Mouse (Mus musculus): ENCODE measurements around the gene Prkag1. TPM values are rescaled to one million over a fixed set of nuclear protein-coding genes. Genes with fewer than 3 reads are reported as not detected.
A peak's percentile ranks its signal among the peaks of the same experiment; 100 is the strongest.

The Prkag1 gene
- polyA plus RNA-seq, 1 experiment from 2014 or later = 85.9 TPM

DNA sequence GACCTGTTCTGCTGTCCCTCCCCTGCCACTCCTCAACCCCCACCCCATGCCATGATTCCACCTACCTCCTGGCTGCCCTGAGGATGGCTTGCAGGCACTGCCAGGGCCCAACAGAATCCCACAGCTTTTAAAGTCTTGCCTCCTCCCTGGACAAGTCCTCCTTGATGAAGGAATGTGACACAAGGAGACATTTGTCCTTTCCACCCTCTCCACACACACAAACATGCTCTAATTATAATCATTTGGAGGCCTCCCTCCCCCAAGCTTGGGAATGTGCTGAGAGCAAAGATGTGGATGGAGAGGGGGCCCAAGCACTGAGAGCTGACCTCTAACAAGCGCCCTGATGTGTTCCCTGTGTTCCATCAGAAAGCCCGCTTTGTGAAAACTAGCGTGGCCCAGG lies 21.9 kb downstream of the Prkag1 start, which contains the start of gene Ddn:
Gene Ddn (minus strand): TSS at position 101 of the 400 bp plus-strand sequence.
- Histone ChIP-seq H3K27ac (no peak within 1 kb of the TSS), H3K36me3 (peaks cover 35% of the 10 kb centered on the region), H3K4me3 (peak within 1 kb of the TSS; percentile 45), H3K9me3 (no peaks in the 10 kb centered on the region), H3K27me3 (peaks cover 63% of the 10 kb centered on the region), H3K9ac (no peak within 1 kb of the TSS), H3K4me1 (peaks cover 31% of the 10 kb centered on the region), H3K4me2 (replicated peaks) (peak within 1 kb of the TSS; percentile 87)
- WGBS = 31% methylated on average over 3 of the region's 3 CpGs
- no peak for ATAC-seq (ENCODE audit: insufficient number of reproducible peaks, insufficient read depth, low FRiP score, low TSS enrichment)

DNA sequence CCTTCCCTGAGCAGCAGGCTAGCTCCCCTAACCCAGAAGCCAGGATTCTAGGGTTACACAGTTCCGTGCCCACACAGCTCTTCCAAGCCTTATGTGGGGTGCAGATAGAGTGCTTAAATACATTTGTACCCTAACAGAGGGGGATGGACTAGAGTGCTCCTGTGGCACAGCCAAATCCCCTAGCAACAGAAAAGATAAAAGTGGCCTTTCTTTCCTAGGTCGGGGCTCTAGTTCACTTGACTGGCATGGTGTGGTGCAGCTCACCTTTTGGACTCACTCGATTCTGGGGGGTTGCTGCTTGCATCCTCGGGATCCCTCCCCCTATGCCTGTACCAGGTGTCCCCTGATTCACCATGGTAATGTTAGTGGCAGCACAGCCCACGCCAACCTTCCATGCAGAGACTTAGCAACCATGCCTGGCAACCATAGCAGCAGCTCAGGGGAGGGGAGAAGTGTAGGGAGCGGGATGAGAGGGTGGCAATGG lies 22.6 kb downstream of the Prkag1 start:
- Histone ChIP-seq H3K4me3 (peak overlapping the region; percentile 45; the same call in 1 of the 2 replicates), H3K4me1 (peaks cover 31% of the 10 kb centered on the region), H3K27ac (no peak overlapping the region), H3K9me3 (no peaks in the 10 kb centered on the region), H3K9ac (no peak overlapping the region), H3K36me3 (peaks cover 28% of the 10 kb centered on the region), H3K4me2 (replicated peaks) (no peak overlapping the region), H3K27me3 (peaks cover 70% of the 10 kb centered on the region)
- 14% methylated on average over 6 of the region's 6 CpGs for WGBS
- ATAC-seq (ENCODE audit: insufficient number of reproducible peaks, insufficient read depth, low FRiP score, low TSS enrichment) = no peak

DNA sequence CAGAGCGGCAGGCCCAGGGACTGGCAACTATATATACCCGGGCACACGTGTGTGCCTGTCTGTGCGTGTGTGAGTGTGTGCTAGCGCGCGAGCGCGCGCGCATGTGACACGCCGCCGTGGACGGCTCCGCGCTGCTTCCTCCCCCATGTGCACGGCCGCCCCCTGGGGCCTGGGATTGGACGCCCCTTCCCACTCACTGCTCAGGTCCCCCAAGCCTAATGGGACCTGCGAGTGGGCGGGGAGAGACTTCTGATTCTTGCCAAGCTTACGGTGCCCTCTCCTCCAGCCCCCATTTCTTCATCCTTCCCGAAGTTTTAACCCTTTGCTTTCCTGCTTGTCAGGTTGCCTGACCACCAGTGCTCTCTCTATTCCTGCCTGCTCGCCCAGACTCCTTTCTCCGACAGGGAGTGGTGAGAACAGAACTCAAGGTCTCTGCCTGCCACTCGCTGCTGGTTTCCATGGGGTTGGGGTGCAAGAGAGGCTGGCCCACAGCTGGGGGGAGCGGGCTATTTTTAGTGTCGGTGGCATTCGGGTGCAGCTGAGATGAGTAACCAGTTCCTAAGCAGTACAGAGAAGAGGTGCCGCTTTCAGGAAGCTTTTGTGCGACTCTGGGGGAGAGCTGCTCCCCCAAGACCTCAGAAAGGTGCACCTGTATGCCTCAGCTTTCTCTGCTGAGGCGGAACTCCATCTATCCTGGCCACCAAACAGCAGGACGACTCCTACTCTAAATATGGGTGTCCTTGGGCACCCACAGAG lies 23.2 kb downstream of the Prkag1 start:
- Histone ChIP-seq H3K9ac (peak overlapping the region; percentile 28), H3K27ac (no peak overlapping the region), H3K9me3 (no peaks in the 10 kb centered on the region), H3K4me1 (peaks cover 31% of the 10 kb centered on the region), H3K27me3 (peaks cover 76% of the 10 kb centered on the region), H3K4me3 (peak overlapping the region; percentile 45), H3K4me2 (replicated peaks) (peak overlapping the region; percentile 87), H3K36me3 (peaks cover 22% of the 10 kb centered on the region)
- 2% methylated on average over 30 of the region's 34 CpGs for WGBS
- ATAC-seq (ENCODE audit: insufficient number of reproducible peaks, insufficient read depth, low FRiP score, low TSS enrichment) = no peak

DNA sequence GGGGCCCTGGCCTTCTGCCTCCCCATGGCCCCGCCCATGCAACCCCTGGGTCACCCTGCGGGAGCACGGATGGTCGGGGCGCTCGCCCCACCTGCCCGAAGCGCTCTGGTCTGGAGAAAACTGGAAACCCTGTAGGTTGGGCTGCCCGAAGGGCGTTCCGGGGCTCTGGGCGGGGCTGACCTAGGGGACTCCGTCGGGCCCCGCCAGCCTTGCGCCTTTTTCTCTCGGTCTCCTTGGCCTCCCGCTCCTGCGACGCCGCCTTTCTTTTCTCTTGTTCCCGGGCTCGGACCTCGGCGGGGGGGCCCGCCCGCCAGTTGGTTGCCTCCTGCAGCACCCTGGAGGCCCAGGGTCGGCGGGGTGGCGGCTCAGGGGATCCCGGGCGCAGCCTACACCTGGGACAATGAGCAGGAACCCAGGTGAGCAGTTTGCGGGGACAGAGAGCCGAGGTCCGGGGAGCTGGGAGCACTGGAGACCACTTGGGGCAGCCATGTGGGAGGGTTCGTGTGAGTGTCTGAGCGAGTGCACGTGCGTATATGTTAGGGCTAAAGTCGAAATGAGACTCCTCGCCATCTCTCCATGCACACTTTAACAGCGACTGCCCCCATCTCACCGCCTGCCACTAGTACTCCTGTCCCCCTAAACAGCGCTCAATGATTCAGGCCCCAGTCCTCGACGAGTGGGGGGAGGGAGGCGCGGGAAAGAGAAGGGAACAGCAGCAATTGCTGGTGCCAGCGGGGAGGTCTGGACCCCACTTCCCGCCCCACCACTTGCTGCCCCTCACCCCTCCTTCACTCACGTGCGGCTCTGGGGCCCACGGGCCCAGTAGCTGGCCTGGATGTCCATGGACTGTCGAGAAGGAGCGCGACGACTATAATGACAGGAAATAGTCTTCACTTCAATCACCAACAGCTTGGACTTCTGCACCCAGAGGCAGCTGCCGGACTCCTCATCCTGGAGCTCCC lies 24.2 kb downstream of the Prkag1 start:
- H3K4me1 ChIP-seq = peaks cover 31% of the 10 kb centered on the region
- peaks cover 13% of the 10 kb centered on the region for H3K36me3 ChIP-seq
- peaks cover 86% of the 10 kb centered on the region for H3K27me3 ChIP-seq
- no peaks in the 10 kb centered on the region for H3K9me3 ChIP-seq
- ATAC-seq (ENCODE audit: insufficient number of reproducible peaks, insufficient read depth, low FRiP score, low TSS enrichment) = no peak
- H3K9ac ChIP-seq = peak overlapping the region; percentile 28
- peak overlapping the region; percentile 87 for H3K4me2 ChIP-seq (replicated peaks)
- WGBS = under 1% methylated on average over 57 of the region's 58 CpGs
- H3K27ac ChIP-seq = no peak overlapping the region
- H3K4me3 ChIP-seq = peak overlapping the region; percentile 45

DNA sequence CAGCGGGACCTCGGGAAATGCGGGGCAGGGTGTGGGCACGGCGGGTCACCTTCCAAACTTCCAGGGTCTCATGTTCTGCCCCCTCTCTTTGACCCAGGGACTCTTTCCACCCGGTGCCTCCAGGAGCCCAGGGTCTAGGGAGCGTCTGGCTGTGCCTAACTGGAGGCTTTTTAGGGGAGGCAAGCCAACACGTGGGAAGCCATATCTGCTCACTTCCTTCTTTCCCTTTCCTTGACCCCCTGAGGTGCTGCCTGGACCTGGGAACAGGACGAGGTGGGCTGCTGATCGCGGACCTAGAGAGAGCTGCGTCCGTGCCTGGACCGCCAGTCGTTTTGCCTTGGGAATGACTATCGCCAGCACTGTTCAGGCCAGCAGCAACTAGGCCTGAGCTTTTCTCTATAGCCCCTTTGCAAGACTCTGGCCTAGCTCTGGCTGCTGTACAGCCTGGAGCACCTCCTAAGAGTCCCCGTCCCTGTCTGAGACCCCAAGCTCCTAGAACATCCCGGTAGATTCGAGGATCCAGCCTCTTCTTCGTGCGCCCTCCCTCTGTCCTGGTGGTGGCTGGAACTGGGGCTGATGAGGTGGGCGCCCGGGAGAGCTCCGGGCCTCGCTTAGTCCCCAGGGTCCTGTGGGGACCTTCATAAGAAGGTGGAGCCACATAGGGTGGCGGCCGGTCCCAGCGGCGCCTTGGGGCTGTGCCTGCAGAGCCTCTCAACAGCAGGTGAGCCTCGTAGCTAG lies 25.1 kb downstream of the Prkag1 start:
- H3K36me3 ChIP-seq = peaks cover 6% of the 10 kb centered on the region; the same call in 1 of the 2 replicates
- H3K9me3 ChIP-seq = no peaks in the 10 kb centered on the region
- H3K9ac ChIP-seq = no peak overlapping the region
- H3K27ac ChIP-seq = no peak overlapping the region
- peak overlapping the region; percentile 87 for H3K4me2 ChIP-seq (replicated peaks)
- WGBS = 5% methylated on average over 30 of the region's 30 CpGs
- 0 out of 2 replicates have a peak, but pooled peaks have one; percentile 8 for ATAC-seq (ENCODE audit: insufficient number of reproducible peaks, insufficient read depth, low FRiP score, low TSS enrichment)
- H3K27me3 ChIP-seq = peaks cover 94% of the 10 kb centered on the region
- peaks cover 31% of the 10 kb centered on the region for H3K4me1 ChIP-seq
- peak overlapping the region; percentile 45 for H3K4me3 ChIP-seq

DNA sequence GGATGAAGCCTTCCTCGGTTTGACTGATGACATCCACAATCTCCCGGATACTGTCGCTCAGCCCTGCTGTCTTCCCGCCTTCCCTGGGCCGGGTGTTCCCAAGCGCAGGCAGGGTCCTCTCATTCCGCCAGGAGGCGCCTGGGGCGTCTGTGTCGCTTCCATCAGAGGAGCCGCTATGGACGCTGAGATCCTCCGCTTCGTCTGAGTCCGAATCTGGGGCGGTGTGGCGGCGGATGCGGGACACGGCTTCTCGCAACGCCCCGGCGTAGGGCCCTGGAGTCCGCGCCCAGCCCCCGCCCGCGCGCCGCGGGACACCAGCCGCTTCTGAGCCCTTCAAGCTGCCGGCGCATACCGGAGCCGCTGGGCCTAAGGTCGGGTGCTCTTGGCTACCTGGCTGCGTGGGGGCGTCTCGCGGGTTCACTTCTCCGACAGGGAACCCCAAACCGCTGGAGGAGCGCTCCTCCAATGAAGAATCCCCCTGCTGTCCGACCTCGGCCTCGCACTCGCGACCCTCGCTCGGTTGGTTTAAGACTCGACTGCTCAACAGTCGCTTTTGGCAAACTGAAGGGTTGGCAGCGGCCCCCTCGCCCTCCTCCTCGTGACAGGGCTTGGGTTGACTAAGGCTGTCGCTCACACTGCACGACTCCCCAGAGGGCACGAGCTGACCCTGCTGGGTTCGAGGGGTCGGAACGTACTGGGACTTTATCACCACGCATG lies 25.8 kb downstream of the Prkag1 start:
- H3K4me2 ChIP-seq (replicated peaks) = peak overlapping the region; percentile 53
- H3K4me3 ChIP-seq = peak overlapping the region; percentile 32
- peaks cover 96% of the 10 kb centered on the region for H3K27me3 ChIP-seq
- H3K27ac ChIP-seq = no peak overlapping the region
- H3K9ac ChIP-seq = peak overlapping the region; percentile 55
- WGBS = under 1% methylated on average over 64 of the region's 64 CpGs
- no peaks in the 10 kb centered on the region for H3K36me3 ChIP-seq
- H3K4me1 ChIP-seq = peaks cover 31% of the 10 kb centered on the region
- H3K9me3 ChIP-seq = no peaks in the 10 kb centered on the region
- ATAC-seq (ENCODE audit: insufficient number of reproducible peaks, insufficient read depth, low FRiP score, low TSS enrichment) = peak; percentile 13; the same call in 1 of the 2 replicates

DNA sequence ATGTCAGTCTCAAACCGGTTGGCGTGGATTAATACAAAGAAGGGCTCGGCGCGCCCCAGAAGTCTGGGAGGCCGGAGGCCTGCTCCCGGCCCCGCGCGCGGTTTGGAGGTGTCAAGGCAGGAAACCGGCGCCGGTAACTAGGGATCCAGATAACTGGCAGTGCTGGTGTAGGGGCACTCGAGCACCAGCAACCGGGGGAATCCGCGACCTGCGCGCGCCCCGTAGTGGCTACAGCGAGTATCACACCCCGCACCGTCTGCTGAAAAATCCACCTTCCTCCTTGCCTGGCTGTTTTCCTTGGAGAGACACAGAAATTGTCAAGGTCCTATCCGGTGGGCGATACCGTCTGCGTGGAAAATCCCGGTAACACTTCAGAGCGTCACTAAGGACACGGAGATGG lies 27.3 kb downstream of the Prkag1 start:
- 1% methylated on average over 32 of the region's 32 CpGs for WGBS
- H3K27ac ChIP-seq = no peak overlapping the region
- peaks cover 100% of the 10 kb centered on the region for H3K27me3 ChIP-seq
- ATAC-seq (ENCODE audit: insufficient number of reproducible peaks, insufficient read depth, low FRiP score, low TSS enrichment) = no peak
- H3K36me3 ChIP-seq = no peaks in the 10 kb centered on the region
- no peak overlapping the region for H3K9ac ChIP-seq
- peak overlapping the region; percentile 38 for H3K4me2 ChIP-seq (replicated peaks)
- no peak overlapping the region; the same call in 1 of the 2 replicates for H3K4me3 ChIP-seq
- H3K4me1 ChIP-seq = peaks cover 31% of the 10 kb centered on the region
- no peaks in the 10 kb centered on the region for H3K9me3 ChIP-seq

DNA sequence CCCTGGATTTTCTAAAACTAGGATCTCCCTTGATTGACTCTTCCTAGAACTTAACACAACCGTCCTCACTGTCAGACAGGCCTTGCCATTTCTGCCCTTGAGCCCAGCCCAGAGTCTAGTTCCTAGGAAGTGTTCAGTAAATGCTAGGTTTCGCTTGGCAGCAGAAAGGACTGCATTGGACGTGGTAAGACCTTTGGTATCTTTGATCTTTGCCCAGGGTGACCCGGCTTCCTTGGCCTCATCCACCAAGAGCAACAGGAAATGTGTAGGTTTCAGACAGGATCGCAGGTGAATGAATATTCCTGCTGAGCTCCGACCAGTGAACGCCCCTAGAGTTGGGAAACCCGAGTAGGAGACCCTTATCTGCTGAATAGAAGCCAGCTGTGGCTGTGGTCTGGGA lies 28.4 kb downstream of the Prkag1 start:
- Histone ChIP-seq H3K9me3 (no peaks in the 10 kb centered on the region), H3K27me3 (peaks cover 100% of the 10 kb centered on the region), H3K4me3 (no peak overlapping the region), H3K36me3 (no peaks in the 10 kb centered on the region), H3K9ac (no peak overlapping the region), H3K27ac (no peak overlapping the region), H3K4me1 (peaks cover 25% of the 10 kb centered on the region), H3K4me2 (replicated peaks) (no peak overlapping the region)
- no peak for ATAC-seq (ENCODE audit: insufficient number of reproducible peaks, insufficient read depth, low FRiP score, low TSS enrichment)
- 5% methylated on average over 8 of the region's 8 CpGs for WGBS

DNA sequence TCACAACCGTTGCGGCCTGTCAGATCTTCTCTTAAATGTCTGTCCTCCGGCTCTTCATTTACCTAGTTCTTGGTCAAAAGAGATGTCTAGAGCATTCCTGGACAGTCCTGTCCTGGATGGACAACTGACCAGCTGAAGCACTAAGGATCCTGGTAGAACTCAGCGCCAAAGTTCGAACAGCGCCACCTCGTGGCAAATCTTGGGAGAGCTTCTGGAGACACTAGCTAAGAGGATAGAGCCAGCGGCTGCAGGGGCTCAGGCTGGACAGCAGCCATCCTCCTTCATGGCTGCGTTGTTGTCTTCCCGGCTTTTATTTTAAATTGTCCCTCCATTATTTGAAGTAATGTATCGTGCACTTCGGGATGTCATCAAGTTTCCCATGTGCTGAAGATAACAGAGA lies 31.9 kb downstream of the Prkag1 start:
- Histone ChIP-seq H3K27ac (no peak overlapping the region), H3K27me3 (peaks cover 100% of the 10 kb centered on the region), H3K9me3 (no peaks in the 10 kb centered on the region), H3K9ac (no peak overlapping the region), H3K4me1 (0 out of 2 replicates have a peak, but pooled peaks cover 4% of the 10 kb centered on the region), H3K36me3 (no peaks in the 10 kb centered on the region), H3K4me2 (replicated peaks) (no peak overlapping the region), H3K4me3 (no peak overlapping the region)
- WGBS = 13% methylated on average over 12 of the region's 12 CpGs
- ATAC-seq (ENCODE audit: insufficient number of reproducible peaks, insufficient read depth, low FRiP score, low TSS enrichment) = no peak

DNA sequence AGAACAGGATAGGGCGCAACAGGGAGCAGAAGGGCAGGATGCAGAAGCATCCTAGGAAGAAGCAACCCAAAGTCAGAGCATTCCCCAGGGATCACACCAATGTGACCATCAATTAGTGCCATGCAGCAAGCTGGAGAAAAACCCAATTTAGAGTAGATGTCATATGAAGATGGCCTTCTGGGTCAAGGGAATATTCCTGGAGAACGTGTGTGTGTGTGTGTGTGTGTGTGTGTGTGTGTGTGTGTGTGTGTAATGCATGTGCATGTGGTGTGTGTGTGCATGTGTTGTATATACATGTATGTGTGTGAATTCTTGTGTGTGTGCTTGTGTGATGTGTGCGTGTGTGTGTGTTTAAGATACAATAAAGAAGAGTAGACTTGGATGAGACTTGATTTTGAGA lies 32.4 kb downstream of the Prkag1 start:
- H3K9me3 ChIP-seq = no peaks in the 10 kb centered on the region
- peaks cover 100% of the 10 kb centered on the region for H3K27me3 ChIP-seq
- no peak overlapping the region for H3K27ac ChIP-seq
- H3K4me1 ChIP-seq = 0 out of 2 replicates have a peak, but pooled peaks cover 4% of the 10 kb centered on the region
- H3K36me3 ChIP-seq = no peaks in the 10 kb centered on the region
- no peak overlapping the region for H3K4me2 ChIP-seq (replicated peaks)
- H3K4me3 ChIP-seq = no peak overlapping the region
- no peak overlapping the region for H3K9ac ChIP-seq
- no peak for ATAC-seq (ENCODE audit: insufficient number of reproducible peaks, insufficient read depth, low FRiP score, low TSS enrichment)
- WGBS = 47% methylated on average over 3 of the region's 3 CpGs
